Mouse (Mus musculus) ES-E14 (cell line): ENCODE measurements around the gene Dapl1. TPM values are rescaled to one million over a fixed set of nuclear protein-coding genes. Genes with fewer than 3 reads are reported as not detected.

ENCODE experiments used
- DNase-seq: peaks from one replicate; pipeline ENCODE4 v3.0.0-alpha.2; 2013; ENCODE audit warnings: low read depth, low spot score
- H3K27ac ChIP-seq: 2 replicates; pipeline ENCODE4 v1.5.1; 2012; ENCODE audit warnings: low read depth, mild to moderate bottlenecking, low read length, moderate library complexity, mixed read lengths; ENCODE audit not compliant: poor library complexity, insufficient read depth, severe bottlenecking
- H3K36me3 ChIP-seq: 2 replicates; pipeline ENCODE4 v1.6.1; 2012; ENCODE audit warnings: mild to moderate bottlenecking, low read length, moderate library complexity, mixed read lengths; ENCODE audit not compliant: control insufficient read depth, poor library complexity, insufficient read depth, severe bottlenecking
- H3K4me1 ChIP-seq, 2 experiments: fragments of 150-350 bp in 1 of 2; sonication (generic) in 1 of 2; 2 replicates each; pipeline ENCODE4 v1.6.1; 2012; ENCODE audit warnings: low read length in 2 of 2, mild to moderate bottlenecking in 1 of 2, mixed read lengths in 1 of 2; ENCODE audit not compliant: control insufficient read depth in 2 of 2, insufficient read depth in 2 of 2, poor library complexity in 1 of 2
- H3K4me3 ChIP-seq, 2 experiments: fragments of 150-350 bp in 1 of 2; sonication (generic) in 1 of 2; 2 replicates each; pipeline ENCODE4 v1.5.1; 2012; ENCODE audit warnings: low read length in 2 of 2, low read depth in 1 of 2, mild to moderate bottlenecking in 1 of 2, mixed read lengths in 1 of 2; ENCODE audit not compliant: insufficient read depth in 1 of 2, poor library complexity in 1 of 2, severe bottlenecking in 1 of 2
- H3K9ac ChIP-seq: 2 replicates; pipeline ENCODE4 v1.6.1; 2012; ENCODE audit warnings: low read depth, mild to moderate bottlenecking, low read length, mixed read lengths; ENCODE audit not compliant: poor library complexity, insufficient read depth, severe bottlenecking
- H3K9me3 ChIP-seq: fragments of 150-350 bp; sonication (generic); 2 replicates; pipeline ENCODE4 v1.6.1; 2012; ENCODE audit warnings: low read depth, mild to moderate bottlenecking, low read length; ENCODE audit not compliant: control insufficient read depth, insufficient read depth
- CHD2 ChIP-seq: IDR thresholded peaks from 2 replicates; pipeline ENCODE4 v1.6.1; 2014; ENCODE audit warnings: mild to moderate bottlenecking, low read depth, low read length, inconsistent platforms
- HCFC1 ChIP-seq: IDR thresholded peaks from 2 replicates; pipeline ENCODE4 v1.6.1; 2012; ENCODE audit warnings: low read length, inconsistent platforms, borderline replicate concordance; ENCODE audit not compliant: insufficient read depth
- MAFK ChIP-seq: IDR thresholded peaks from 2 replicates; pipeline ENCODE4 v1.6.1; 2014; ENCODE audit warnings: mild to moderate bottlenecking, low read depth, low read length, inconsistent platforms; ENCODE audit not compliant: insufficient read depth
- ZC3H11A ChIP-seq: IDR thresholded peaks from 2 replicates; pipeline ENCODE4 v1.6.1; 2012; ENCODE audit warnings: low read depth, mild to moderate bottlenecking, inconsistent platforms, low read length, borderline replicate concordance
- ZNF384 ChIP-seq: IDR thresholded peaks from 2 replicates; pipeline ENCODE4 v1.6.1; 2012; ENCODE audit warnings: low read depth, low read length, inconsistent platforms
- in situ Hi-C, 2 experiments: fragments of 600-800 bp; cut with MboI; formaldehyde crosslinking; loops; one replicate each; pipeline ENCODE4 v1.15.1; 2025; ENCODE audit warnings: low sequenced_read_pairs in 2 of 2, inconsistent platforms in 1 of 2; ENCODE audit not compliant: unreplicated experiment in 2 of 2
- total RNA-seq: library from RNA; depleted of rRNA; stranded (reverse); fragments of 300-350 nt; gene quantifications from 2 replicates; pipeline ENCODE4 v1.2.3, GENCODE M21; 2012

Dapl1 gene
- total RNA-seq, 1 experiment = not detected

DNA sequence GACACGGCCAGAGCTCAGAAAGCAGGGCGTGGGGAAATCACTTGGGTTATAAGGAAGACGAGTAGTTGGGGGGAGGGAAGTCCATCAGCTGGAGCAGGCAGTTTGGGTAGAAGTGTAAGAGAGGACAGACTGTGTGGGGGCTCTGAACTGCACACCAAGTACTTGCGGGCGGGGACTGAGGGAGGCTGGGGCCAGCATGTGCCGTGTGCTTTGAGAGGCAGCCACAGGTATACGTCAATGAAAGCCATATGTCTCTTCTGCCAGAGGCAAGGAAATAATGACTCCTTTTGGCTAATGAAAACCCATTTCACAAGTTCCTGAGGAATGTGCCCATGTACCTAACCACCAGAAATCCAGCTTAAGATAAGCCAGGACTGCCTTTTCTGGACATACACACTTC lies 53.6 kb downstream of the Dapl1 start:
- Histone ChIP-seq H3K36me3 (no peaks in the 10 kb centered on the region), H3K9ac (no peak overlapping the region), H3K9me3 (no peaks in the 10 kb centered on the region), H3K27ac (no peak overlapping the region), H3K4me3 (no peak overlapping the region), H3K4me1 (peaks cover 5 to 7% of the 10 kb centered on the region in 2 experiments; a peak in 2 of 4 replicates)
- no peak for DNase-seq
- TF ChIP-seq ZNF384 (no peak), ZC3H11A (no peak), MAFK (no peak), CHD2 (no peak), HCFC1 (no peak)
- in situ Hi-C loops = loop anchor here in 1 of 2 experiments (25.0 kb wide), 1 partner anchor 899 kb away; no protein-coding TSS in a partner anchor

DNA sequence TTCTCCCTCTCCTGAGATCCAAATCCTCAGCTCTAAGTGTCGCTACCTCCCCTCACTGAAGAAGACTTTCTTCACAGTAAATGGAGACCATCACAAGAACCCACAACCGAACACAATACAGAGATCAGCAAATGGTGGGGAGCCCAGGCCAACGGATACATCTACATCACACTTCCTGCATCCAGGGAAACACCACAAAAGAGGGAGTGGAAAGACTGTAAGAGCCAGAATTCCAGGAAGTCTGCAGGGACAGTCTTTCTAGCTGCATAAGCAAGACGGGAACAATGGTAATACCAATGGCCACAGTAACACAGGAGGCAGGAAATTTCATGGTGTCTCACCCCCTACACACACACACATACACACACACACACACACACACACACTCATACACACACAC lies 55.3 kb downstream of the Dapl1 start:
- Histone ChIP-seq H3K9ac (no peak overlapping the region), H3K9me3 (no peaks in the 10 kb centered on the region), H3K4me3 (no peak overlapping the region), H3K27ac (no peak overlapping the region), H3K4me1 (peaks cover 2 to 8% of the 10 kb centered on the region in 2 experiments; a peak in 1 of 4 replicates), H3K36me3 (no peaks in the 10 kb centered on the region)
- DNase-seq = no peak
- TF ChIP-seq ZNF384 (no peak), ZC3H11A (no peak), HCFC1 (no peak), CHD2 (no peak)
- in situ Hi-C loops = loop anchor here in 1 of 2 experiments (25.0 kb wide), 1 partner anchor 898 kb away; no protein-coding TSS in a partner anchor

DNA sequence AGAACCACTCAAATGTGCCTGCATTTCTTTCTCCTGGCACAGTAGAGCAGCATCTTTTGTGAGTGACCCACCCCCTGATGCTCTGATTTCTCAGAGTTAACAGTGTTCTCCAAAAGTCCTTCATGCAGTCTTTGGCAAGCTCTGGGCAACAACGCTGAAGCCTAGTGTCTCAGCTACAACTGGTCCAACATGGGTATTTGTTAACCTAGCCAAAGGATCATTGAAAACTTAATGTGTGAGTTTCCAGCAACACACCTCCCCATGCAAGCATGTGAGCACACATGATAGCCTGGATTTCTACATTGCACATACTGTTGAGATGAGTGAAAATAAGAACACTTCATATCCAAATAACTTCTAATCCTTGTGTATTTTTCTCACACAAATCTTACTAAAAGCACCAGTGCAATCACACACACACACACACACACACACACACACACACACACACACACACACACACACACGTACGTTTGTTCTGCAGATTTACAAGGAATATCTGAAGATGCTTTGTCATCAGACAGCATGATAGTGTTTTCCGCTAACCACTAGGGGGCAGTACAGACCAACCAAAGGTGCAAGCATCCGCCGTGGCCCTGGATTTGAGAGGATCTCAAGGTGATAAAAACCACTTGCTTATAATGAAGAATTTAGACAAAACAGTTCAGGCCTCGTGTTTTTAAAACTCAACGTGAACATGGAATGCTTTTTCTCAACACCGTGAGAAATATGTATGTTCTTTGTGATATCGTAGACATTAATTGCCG lies 56.9 kb downstream of the Dapl1 start:
- in situ Hi-C loops = loop anchor here in 1 of 2 experiments (25.0 kb wide), 1 partner anchor 896 kb away; no protein-coding TSS in a partner anchor
- no peaks in the 10 kb centered on the region for H3K36me3 ChIP-seq
- no peak overlapping the region for H3K27ac ChIP-seq

DNA sequence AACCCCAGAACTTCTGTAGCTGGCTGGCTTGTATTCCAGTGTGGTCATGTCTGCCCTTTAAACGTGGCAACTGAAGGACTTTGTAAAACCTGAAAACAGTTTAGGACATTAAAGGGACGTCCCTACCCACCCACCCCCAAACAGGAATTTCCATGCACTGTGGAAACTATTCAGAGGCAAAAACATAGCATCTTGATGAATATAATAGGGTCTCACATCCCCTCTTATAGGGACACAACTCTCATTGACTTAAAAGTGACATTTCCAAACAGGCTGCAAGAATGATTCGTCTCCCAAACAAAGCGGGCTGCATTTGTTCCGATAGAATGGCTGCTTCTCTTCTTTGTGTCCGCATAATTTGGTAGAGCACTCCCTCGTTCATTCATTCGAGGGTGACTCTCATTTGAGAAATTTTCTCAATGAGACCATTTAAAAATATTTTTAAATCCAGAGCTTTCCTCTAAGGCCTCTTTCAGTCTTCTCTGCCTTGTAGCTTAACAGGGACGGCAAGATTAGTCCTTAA lies 59.2 kb downstream of the Dapl1 start:
- in situ Hi-C loops = loop anchor here in 1 of 2 experiments (25.0 kb wide), 1 partner anchor 894 kb away; no protein-coding TSS in a partner anchor
- no peak overlapping the region for H3K4me3 ChIP-seq
- DNase-seq = no peak
- H3K4me1 ChIP-seq = peaks cover 2 to 8% of the 10 kb centered on the region in 2 experiments; a peak in 1 of 4 replicates
- TF ChIP-seq ZC3H11A = no peak
- TF ChIP-seq MAFK = no peak
- TF ChIP-seq HCFC1 = no peak
- no peak for TF ChIP-seq ZNF384
- TF ChIP-seq CHD2 = no peak
- no peak overlapping the region; the same call in 1 of the 2 replicates for H3K27ac ChIP-seq
- no peak overlapping the region for H3K9ac ChIP-seq
- H3K36me3 ChIP-seq = no peaks in the 10 kb centered on the region
- no peaks in the 10 kb centered on the region for H3K9me3 ChIP-seq

More for the DNA sequence above, 56.9 kb downstream of the Dapl1 start:
- no peak overlapping the region for H3K9ac ChIP-seq
- H3K4me3 ChIP-seq = no peak overlapping the region
- peaks cover 2 to 8% of the 10 kb centered on the region in 2 experiments; a peak in 1 of 4 replicates for H3K4me1 ChIP-seq
- no peak for TF ChIP-seq HCFC1
- TF ChIP-seq MAFK = peak; percentile 78; the same call in 1 of the 2 replicates
- TF ChIP-seq ZC3H11A = peak; percentile 88
- no peaks in the 10 kb centered on the region for H3K9me3 ChIP-seq
- DNase-seq = peak; percentile 76
